Mouse (Mus musculus): Measurements from ENCODE around the gene N4bp2.

Gene N4bp2

GRCm38 (mm10) chr5:65831917-65832618 lies 68.7 kb downstream of the N4bp2 start:
- no peak for DNase-seq

GRCm38 (mm10) chr5:65833092-65833491 lies 69.8 kb downstream of the N4bp2 start:
- no peak for DNase-seq

DNA sequence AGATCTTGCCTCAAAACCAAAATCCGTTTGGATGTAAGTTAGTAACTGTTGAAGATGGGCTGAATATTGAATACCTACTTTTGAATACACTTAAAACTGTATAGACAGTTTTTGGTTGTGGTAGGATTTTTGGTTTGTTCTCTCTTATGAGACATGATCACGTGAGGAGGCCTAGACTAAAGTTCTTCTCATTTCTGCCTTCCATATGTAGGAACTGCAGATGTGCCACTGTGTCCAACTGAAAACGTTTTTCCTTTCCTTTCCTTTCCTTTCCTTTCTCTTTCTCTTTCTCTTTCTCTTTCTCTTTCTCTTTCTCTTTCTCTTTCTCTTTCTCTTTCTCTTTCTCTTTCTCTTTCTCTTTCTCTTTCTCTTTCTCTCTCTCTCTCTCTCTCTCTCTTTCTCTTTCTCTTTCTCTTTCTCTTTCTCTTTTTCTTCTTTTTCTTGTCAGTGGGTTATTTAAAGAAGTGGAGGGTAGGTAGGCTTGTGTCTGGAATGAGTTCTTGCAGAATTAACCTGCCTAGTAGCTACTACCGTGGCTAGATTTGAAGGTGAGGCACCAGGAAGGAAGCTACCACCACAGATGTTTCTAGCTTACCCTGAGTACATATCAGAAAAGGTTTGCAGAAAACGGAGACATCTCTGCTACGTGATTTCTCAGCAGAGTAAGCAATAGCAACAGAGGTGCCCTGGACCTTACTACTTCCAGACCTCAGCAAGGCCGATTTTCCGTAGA lies 70.6 kb downstream of the N4bp2 start:
- no peak for DNase-seq

DNA sequence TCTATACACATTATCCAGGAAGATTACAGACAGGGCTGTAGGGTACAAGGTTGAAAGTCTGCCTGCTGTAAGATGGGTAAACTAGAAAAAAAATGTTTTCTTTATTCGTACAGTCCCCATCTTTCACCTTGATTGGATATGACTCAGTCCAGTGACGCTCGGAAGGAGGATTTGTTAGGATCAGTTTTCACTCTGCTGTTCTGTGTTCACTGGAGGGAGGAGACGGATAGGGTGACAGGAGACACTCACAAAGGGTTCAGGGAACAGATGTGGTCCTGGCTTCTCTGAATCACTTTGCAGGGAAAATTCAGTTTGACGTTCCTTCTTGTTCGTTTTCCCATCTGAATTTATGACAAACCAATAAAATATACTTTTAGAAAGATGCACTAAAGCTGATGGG lies 74.7 kb downstream of the N4bp2 start:
- DNase-seq: no peak

- no peak for DNase-seq
Observed at GRCm38 (mm10) chr5:65842947-65843346, 79.6 kb downstream of the N4bp2 start.

DNA sequence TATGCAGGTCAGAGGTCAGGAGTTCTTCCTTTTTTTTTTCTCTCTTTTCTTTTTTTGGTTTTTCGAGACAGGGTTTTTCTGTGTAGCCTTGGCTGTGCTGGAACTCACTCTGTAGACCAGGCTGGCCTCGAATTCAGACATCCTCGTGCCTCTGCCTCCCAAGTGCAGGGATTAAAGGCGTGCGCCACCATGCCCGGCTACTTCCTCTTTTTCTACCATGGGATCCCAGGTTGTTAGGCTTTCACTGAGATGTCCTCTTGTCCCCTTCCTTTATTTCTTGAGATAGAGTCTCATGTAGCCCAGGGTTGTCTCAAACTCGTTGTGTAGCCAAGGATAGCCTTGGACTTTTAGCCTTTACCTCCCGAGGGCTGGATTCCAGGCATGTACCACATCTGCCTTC lies 83.2 kb downstream of the N4bp2 start:
- DNase-seq: no peak

GRCm38 (mm10) chr5:65846958-65847357 lies 83.6 kb downstream of the N4bp2 start:
- DNase-seq: no peak

DNA sequence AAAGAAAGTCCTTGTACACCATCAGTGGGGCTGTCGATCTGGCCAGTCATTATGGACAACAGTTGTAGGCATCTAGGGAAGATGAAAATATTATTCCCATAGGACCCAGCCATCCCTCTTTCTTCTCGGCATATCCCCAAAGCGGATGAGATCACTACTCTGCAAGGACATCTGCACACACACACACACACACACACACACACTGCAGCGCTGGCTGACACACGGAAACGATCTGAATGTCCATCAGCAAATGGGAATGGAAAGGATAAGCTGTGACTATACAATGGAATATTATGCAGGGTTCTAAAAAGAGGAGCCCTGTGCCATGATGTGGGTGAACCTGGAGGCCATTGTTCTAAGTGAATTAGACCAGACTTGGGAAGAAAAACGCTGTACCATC lies 84.3 kb downstream of the N4bp2 start:
- DNase-seq: no peak

DNA sequence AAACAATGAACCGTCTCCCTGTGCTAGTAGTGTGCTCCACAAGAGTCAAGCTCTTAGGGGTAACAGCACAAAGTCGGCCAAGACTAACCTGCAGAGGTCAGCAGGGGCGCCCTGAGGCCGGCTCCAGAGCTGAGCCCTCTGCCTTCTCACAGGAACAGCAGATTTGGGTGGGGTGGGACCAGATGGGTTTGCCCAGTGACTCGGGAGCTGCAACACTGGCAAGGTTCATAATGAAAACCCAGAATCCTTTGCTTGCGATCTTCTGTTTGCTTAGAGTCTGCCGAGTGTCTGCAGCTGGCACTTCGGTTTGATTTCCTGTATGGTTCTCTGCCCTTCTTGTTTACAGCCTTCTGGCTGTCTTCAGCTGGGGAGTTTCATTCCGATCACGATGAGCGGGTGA lies 87.4 kb downstream of the N4bp2 start:
- DNase-seq: no peak

GRCm38 (mm10) chr5:65854786-65855191 lies 91.5 kb downstream of the N4bp2 start:
- no peak for DNase-seq

- DNase-seq: no peak
Observed at GRCm38 (mm10) chr5:65855571-65855970, 92.2 kb downstream of the N4bp2 start.

DNA sequence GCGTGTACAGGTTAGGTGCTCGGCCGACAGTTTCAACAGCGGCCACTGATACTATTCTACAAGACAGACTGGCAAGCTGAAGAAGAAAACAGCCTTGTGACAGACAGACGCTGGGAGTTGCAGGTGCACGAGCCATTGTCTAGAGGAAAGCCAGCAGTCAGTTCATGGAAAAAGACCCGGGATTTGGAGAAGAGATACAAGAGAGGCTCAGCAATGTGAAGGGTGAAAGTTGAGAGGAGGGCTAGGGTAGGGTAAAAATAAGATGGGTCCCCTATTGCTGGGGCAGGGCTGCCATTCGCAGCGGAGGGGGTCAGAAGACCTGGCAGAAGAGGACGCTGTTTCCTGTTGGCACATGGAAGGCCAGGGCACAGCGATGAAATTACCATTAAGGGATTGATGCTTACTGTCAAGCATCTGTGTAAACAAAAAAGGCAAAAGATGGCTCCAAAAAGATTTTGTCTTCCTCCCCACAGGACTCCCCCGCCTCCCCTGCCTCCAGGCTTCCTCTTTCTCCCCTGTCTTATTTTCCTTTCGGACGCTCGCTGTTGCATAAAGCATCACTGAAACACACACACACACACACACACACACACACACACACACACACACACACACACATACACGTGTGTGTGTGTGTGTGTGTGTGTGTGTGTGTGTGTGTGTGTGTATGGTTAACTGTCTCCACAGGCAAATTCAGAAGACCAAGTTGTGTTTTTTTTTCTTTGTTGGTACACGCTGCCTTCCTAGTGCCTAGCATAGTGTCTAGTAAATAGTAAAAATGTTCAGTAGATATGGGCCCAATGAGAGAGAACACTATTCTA lies 93.5 kb downstream of the N4bp2 start:
- DNase-seq: no peak

DNA sequence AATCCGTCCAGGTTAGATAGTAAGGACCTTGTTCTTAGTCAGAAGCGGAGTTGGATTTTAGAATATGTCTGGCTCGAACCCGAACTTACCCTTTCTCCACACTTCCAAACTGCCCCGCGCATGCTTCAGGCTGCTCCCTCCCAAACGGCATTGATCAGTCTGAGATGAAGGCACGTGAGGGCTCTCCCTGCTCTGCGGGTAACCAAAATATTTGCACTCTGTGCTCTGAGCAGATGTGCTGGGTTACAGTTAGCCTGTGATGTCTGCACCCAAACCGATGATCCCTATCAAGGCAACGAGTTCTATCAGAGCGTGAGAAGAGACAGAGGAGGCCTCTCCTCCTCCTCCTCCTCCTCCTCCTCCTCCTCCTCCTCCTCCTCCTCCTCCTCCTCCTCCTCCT lies 94.6 kb downstream of the N4bp2 start:
- no peak for DNase-seq

- no peak for DNase-seq
Observed at GRCm38 (mm10) chr5:65858355-65858754, 95.0 kb downstream of the N4bp2 start.

GRCm38 (mm10) chr5:65858898-65859297 lies 95.6 kb downstream of the N4bp2 start:
- DNase-seq: no peak

GRCm38 (mm10) chr5:65859396-65859795 lies 96.1 kb downstream of the N4bp2 start:
- no peak for DNase-seq

DNA sequence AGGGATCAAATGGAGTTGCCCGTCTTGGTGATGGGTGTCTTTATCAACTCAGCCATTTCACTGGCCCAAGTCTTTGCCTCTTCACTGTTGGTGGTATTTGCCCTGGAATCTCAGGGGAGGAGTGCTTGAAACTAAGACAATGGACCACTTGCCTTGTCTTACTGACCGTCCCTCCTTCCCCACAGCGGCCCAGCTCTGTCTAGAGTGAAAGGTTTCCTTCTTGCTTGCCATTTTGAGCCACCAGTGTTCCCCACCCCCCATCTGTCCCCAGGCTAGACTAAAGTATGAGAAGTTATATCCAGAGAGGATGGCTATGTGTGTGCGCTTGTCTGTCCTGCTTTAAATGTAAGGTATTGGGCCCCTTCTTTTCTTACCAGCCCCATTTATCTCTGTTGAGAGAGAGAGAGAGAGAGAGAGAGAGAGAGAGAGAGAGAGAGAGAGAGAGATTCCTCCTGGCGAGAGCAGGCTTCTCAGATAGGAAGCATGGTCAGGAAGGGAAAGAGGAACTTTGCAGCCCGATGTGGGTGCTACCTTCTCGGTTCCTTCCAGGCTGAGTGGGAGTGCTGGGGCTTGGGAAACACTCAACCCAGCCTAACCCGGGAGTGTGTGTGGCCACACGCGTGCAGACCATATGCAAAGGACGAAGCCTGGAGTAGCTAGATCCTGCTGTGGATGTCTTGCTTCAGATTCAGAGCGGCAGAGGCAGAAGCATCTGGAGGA lies 97.1 kb downstream of the N4bp2 start:
- DNase-seq: no peak

DNA sequence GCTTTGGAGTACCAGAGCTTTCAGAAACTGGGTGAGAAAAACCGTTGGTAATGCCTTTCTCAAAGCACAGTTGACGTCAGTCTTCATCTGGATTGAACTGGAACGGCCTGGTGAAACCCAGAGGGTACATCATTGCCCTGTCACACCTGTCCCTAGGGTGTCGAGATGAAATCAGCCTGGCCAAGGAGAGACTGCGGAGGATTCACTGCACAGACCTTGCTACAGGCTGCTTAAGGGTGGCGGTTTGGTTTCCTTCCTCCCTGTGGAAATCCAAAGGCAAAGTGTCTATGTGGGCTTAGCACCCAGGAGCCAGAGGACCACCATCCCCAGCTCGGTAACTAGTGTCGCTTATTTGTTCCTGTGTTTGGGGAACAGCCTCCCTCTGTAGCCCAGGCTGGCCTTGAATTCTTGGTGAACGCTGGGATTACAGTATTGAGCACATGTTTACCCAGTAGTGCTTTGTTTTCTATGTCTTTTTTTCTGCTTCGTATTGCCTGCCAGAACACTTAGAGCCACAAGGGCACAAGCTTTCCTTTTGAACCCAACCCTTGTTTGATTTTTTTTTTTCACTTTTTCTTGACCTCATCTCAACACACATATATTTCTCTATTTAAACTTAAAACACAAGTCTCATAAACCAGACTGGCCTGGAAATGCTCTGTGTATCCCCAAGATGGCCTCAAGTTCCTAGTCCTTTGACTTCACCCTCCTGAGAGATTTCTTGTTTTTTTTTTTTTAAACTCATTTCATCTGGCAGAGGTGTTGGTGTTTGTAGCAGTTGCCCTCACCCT lies 98.0 kb downstream of the N4bp2 start, which contains the start of gene Rhoh:
Gene Rhoh (plus strand): TSS at position 60 of the 791 bp plus-strand sequence.
- no peak for DNase-seq

DNA sequence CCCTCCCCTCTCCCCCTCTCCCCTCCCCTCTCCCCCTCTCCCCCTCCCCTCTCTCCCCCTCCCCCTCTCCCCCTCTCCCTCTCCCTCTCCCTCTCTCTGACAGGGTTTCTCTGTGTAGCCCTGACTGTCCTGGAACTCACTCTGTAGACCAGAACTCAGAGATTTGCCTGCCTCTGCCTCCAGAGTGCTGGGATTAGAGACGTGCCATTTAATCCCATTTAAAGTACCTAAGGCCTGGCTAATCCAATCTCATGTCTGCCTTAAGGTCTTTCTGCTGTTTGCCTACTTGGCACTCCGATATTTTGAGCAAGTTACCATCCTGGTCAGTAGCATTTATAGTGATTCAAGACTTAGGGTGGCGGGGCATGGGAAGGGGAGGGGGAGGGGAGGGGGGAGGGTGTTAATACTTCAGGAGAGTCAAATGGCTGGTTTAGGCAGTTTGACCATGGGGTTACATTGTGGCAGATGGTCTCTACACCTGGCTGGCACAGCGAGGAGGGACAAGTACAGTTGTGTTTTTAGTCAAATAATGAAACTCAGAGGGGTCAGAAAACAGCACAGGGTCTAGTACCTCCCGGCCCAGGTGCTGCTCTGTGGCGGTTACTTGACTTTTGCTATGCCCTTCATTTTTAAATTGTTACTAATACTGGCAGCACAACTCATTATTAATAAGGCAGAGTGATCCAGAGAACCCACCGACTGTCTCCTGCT lies 99.1 kb downstream of the N4bp2 start:
- DNase-seq: no peak

GRCm38 (mm10) chr5:65863349-65863749 lies 100.0 kb downstream of the N4bp2 start:
- DNase-seq: no peak

- no peak for DNase-seq
Observed at GRCm38 (mm10) chr5:65864486-65864885, 101.2 kb downstream of the N4bp2 start.

Data from cerebellum, postnatal 36 days (tissue).